Mouse (Mus musculus) ES-CJ7 (cell line): ENCODE measurements around the gene G530012D18Rik.
"Not testable (repeated sequence)": the region's sequence is repeated elsewhere in the genome, so short reads cannot be mapped to it uniquely, and the experiment has no call there.

Experiments used
- DNase-seq: peaks from one replicate; pipeline ENCODE4 v3.0.0; 2011; ENCODE audit warnings: low read depth, low spot score

Gene G530012D18Rik

GRCm38 (mm10) chr1:85575376-85575775 lies at the start of gene G530012D18Rik:
Gene G530012D18Rik (plus strand): TSS chr1:85575676.
- DNase-seq = not testable (repeated sequence)

GRCm38 (mm10) chr1:85526401-85526800 lies 49.1 kb upstream of the G530012D18Rik start:
- DNase-seq = not testable (repeated sequence)

- not testable (repeated sequence) for DNase-seq
Measured at GRCm38 (mm10) chr1:85528451-85529110, 46.9 kb upstream of the G530012D18Rik start.

- DNase-seq = not testable (repeated sequence)
Measured at GRCm38 (mm10) chr1:85543818-85544217, 31.7 kb upstream of the G530012D18Rik start.

- not testable (repeated sequence) for DNase-seq
Measured at GRCm38 (mm10) chr1:85546442-85546841, 29.0 kb upstream of the G530012D18Rik start.

GRCm38 (mm10) chr1:85555261-85555660 lies 20.2 kb upstream of the G530012D18Rik start:
- not testable (repeated sequence) for DNase-seq

GRCm38 (mm10) chr1:85573554-85573953 lies 1.9 kb upstream of the G530012D18Rik start:
- DNase-seq = not testable (repeated sequence)

- DNase-seq = not testable (repeated sequence)
Measured at GRCm38 (mm10) chr1:85578372-85579010, 3.0 kb downstream of the G530012D18Rik start.

GRCm38 (mm10) chr1:85579199-85580147 lies 4.0 kb downstream of the G530012D18Rik start:
- DNase-seq = not testable (repeated sequence)

GRCm38 (mm10) chr1:85580148-85580534 lies 4.7 kb downstream of the G530012D18Rik start:
- DNase-seq = not testable (repeated sequence)

- not testable (repeated sequence) for DNase-seq
Measured at GRCm38 (mm10) chr1:85580578-85580977, 5.1 kb downstream of the G530012D18Rik start.

- peak; percentile 6 for DNase-seq
Measured at GRCm38 (mm10) chr1:85581518-85581917, 6.0 kb downstream of the G530012D18Rik start.

GRCm38 (mm10) chr1:85588697-85589096 lies 13.2 kb downstream of the G530012D18Rik start:
- not testable (repeated sequence) for DNase-seq

GRCm38 (mm10) chr1:85592526-85592925 lies 17.1 kb downstream of the G530012D18Rik start:
- not testable (repeated sequence) for DNase-seq

GRCm38 (mm10) chr1:85598271-85599012 lies 23.0 kb downstream of the G530012D18Rik start, which contains the start of gene Sp110:
Gene Sp110 (minus strand): TSS chr1:85598817.
- not testable (repeated sequence) for DNase-seq

- not testable (repeated sequence) for DNase-seq
Measured at GRCm38 (mm10) chr1:85600078-85600477, 24.6 kb downstream of the G530012D18Rik start, which contains the start of gene Sp140. Gene Sp140 (plus strand): TSS chr1:85600378.

- DNase-seq = not testable (repeated sequence)
Measured at GRCm38 (mm10) chr1:85600794-85601193, 25.3 kb downstream of the G530012D18Rik start.

- not testable (repeated sequence) for DNase-seq
Measured at GRCm38 (mm10) chr1:85604341-85604740, 28.9 kb downstream of the G530012D18Rik start.

- not testable (repeated sequence) for DNase-seq
Measured at GRCm38 (mm10) chr1:85608361-85608760, 32.9 kb downstream of the G530012D18Rik start.

GRCm38 (mm10) chr1:85610581-85610980 lies 35.1 kb downstream of the G530012D18Rik start:
- not testable (repeated sequence) for DNase-seq

- DNase-seq = not testable (repeated sequence)
Measured at GRCm38 (mm10) chr1:85615096-85615495, 39.6 kb downstream of the G530012D18Rik start.
